In the genomic region with DNA sequence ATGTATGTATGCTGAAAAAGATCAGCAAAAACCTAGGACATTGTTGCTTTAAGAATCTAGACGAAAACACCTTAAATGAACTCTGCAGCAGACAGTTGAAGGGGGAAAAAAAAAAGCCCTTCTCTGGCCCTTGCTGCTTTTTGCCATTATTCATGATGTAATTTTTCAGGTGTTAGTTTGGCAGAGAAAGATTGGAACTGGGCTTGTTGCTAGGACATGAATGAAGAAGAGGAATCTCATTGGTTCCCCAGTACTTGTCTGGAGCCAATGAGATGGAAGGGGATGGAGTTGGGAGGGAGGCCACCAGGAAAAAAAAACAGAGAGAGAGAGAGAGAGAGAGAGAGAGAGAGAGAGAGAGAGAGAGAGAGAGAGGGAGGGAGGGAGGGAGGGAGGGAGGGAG, we compare ENCODE assay signal across 10 mouse cellular contexts.
A peak's percentile ranks its signal among the peaks of the same experiment; 100 is the strongest.
DNase-seq lines count a peak whose midpoint lies in the region; ATAC-seq and TF ChIP-seq lines count a peak whose summit lies in the region.
"Had no signal": no experiment of that assay in that cellular context is flagged by ENCODE, and none has a peak within 500 bp of the region (broad histone marks: within the 10 kb centered on the region; RNA-seq: fewer than 3 reads in every experiment).

No protein-coding gene starts in this region.

- no peaks in the 10 kb centered on the region for H3K9me3 ChIP-seq in neural tube, embryonic 13.5 days
- H3K9me3 ChIP-seq in embryonic facial prominence, embryonic 15.5 days (replicated peaks) = no peaks in the 10 kb centered on the region
- H3K9me3 ChIP-seq in hindbrain, postnatal 0 days (ENCODE audit: low read length) = no peaks in the 10 kb centered on the region

- TF ChIP-seq CTCF in hindbrain, postnatal 0 days (IDR thresholded peaks at IDR 0.05; ENCODE audit: low read depth) = no peak

- no peak overlapping the region for H3K9ac ChIP-seq in neural tube, embryonic 13.5 days
- H3K9ac ChIP-seq in embryonic facial prominence, embryonic 15.5 days = no peak overlapping the region
- H3K9ac ChIP-seq in hindbrain, postnatal 0 days (replicated peaks; ENCODE audit: low read length) = no peak overlapping the region

- DNase-seq in neural tube, embryonic 10.5 days (ENCODE audit: extremely low spot score, low spot score) = no peak
- peak; percentile 82 for DNase-seq in hindbrain, postnatal 0 days (ENCODE audit: low spot score)
- peak; percentile 77 for DNase-seq in telencephalon, adult 2 months (ENCODE audit: low read depth, low spot score)
- no peak for DNase-seq in left cerebral cortex, adult 11 months (ENCODE audit: low spot score)
- no peak for DNase-seq in adrenal gland, postnatal 25 days
- DNase-seq: gastrocnemius, postnatal 14 days; liver had no signal

- 0 out of 2 replicates have a peak overlapping the region, but pooled peaks have one; percentile 55 for H3K27ac ChIP-seq in neural tube, embryonic 13.5 days (replicated peaks)
- peak overlapping the region; percentile 72; the same call in 1 of the 2 replicates for H3K27ac ChIP-seq in embryonic facial prominence, embryonic 15.5 days (replicated peaks)
- no peak overlapping the region; the same call in 1 of the 2 replicates for H3K27ac ChIP-seq in hindbrain, postnatal 0 days

- WGBS in neural tube, embryonic 13.5 days = 9% methylated on average over 1 of the region's 1 CpGs
- 17% methylated on average over 1 of the region's 1 CpGs for WGBS in embryonic facial prominence, embryonic 15.5 days
- 8% methylated on average over 1 of the region's 1 CpGs for WGBS in hindbrain, postnatal 0 days

- no peaks in the 10 kb centered on the region for H3K27me3 ChIP-seq in neural tube, embryonic 13.5 days
- H3K27me3 ChIP-seq in embryonic facial prominence, embryonic 15.5 days = no peaks in the 10 kb centered on the region
- no peaks in the 10 kb centered on the region for H3K27me3 ChIP-seq in hindbrain, postnatal 0 days (ENCODE audit: insufficient read depth, low read length)

- ATAC-seq in neural tube, embryonic 13.5 days (ENCODE audit: low read depth) = no peak
- no peak for ATAC-seq in embryonic facial prominence, embryonic 15.5 days (ENCODE audit: insufficient number of reproducible peaks, low FRiP score, low TSS enrichment, low read depth)
- peak; percentile 70 for ATAC-seq in hindbrain, postnatal 0 days
- no peak for ATAC-seq in erythroblast, adult 5-6 weeks (replicated peaks; ENCODE audit: low FRiP score, poor library complexity, severe bottlenecking)

- peaks cover 60% of the 10 kb centered on the region for H3K4me1 ChIP-seq in neural tube, embryonic 13.5 days (replicated peaks)
- peaks cover 60% of the 10 kb centered on the region for H3K4me1 ChIP-seq in embryonic facial prominence, embryonic 15.5 days
- H3K4me1 ChIP-seq in hindbrain, postnatal 0 days (ENCODE audit: insufficient read depth, low read length) = peaks cover 17% of the 10 kb centered on the region

- H3K36me3 ChIP-seq in neural tube, embryonic 13.5 days = no peaks in the 10 kb centered on the region
- H3K36me3 ChIP-seq in embryonic facial prominence, embryonic 15.5 days = no peaks in the 10 kb centered on the region
- H3K36me3 ChIP-seq in hindbrain, postnatal 0 days (ENCODE audit: insufficient read depth, low read length) = no peaks in the 10 kb centered on the region

- H3K4me3 ChIP-seq in neural tube, embryonic 13.5 days = no peak overlapping the region
- H3K4me3 ChIP-seq in embryonic facial prominence, embryonic 15.5 days (replicated peaks) = no peak overlapping the region
- no peak overlapping the region for H3K4me3 ChIP-seq in hindbrain, postnatal 0 days (ENCODE audit: low read length)

- H3K4me2 ChIP-seq in neural tube, embryonic 13.5 days = no peak overlapping the region
- H3K4me2 ChIP-seq in embryonic facial prominence, embryonic 15.5 days (replicated peaks) = no peak overlapping the region
- no peak overlapping the region for H3K4me2 ChIP-seq in hindbrain, postnatal 0 days (ENCODE audit: low read depth, low read length)

Comparison
In these comparisons a context has a peak if more than half of its experiments do, and no peak if none do; other contexts are left out.
1. DNase-seq: peak in hindbrain, postnatal 0 days (single experiment) and telencephalon, adult 2 months (single experiment); none in neural tube, embryonic 10.5 days (single experiment), left cerebral cortex, adult 11 months (single experiment) and adrenal gland, postnatal 25 days (single experiment).